8 mouse cellular contexts compared by ENCODE assay signal in genomic region chr1:133762946-133763422, GRCm38 (mm10). TPM values are rescaled to one million over a fixed set of nuclear protein-coding genes. Genes with fewer than 3 reads are reported as not detected.
A peak's percentile ranks its signal among the peaks of the same experiment; 100 is the strongest.
DNase-seq lines count a peak whose midpoint lies in the region; TF ChIP-seq lines count a peak whose summit lies in the region.

No protein-coding gene starts in this region.

- peak; percentile 12 for DNase-seq in left cerebral cortex, adult 11 months (ENCODE audit: low spot score)
- no peak for DNase-seq in left cerebral cortex, postnatal 4 days
- peak; percentile 23 to 40 for DNase-seq in frontal cortex, adult 2 months (ENCODE audit: extremely low spot score in 1 of 2, low spot score in 1 of 2)
- DNase-seq in left cerebral cortex, postnatal 10 days (ENCODE audit: extremely low spot score in 1 of 2, low spot score in 2 of 2), result peak; percentile 52 to 55
- DNase-seq in right cerebral cortex, postnatal 25 days, result peak; percentile 48
- DNase-seq in kidney, postnatal 25 days, result no peak
- DNase-seq in urinary bladder, postnatal 14 days (ENCODE audit: low spot score), result no peak
- no peak for DNase-seq in cerebellum, adult 2 months

- WGBS in cerebellum, adult 2 months, result 61% methylated on average over 5 of the region's 5 CpGs

- TF ChIP-seq POLR2A in cerebellum, adult 2 months (IDR thresholded peaks at IDR 0.05; ENCODE audit: borderline replicate concordance, insufficient read depth, low read length), result no peak

- H3K4me1 ChIP-seq in cerebellum, adult 2 months (ENCODE audit: control insufficient read depth, insufficient read depth, low read length), result peaks cover 10% of the 10 kb centered on the region

- H3K27ac ChIP-seq in cerebellum, adult 2 months (ENCODE audit: insufficient read depth, low read length), result no peak overlapping the region

- intact Hi-C loops in left cerebral cortex, postnatal 4 days (cut with DNase I), result no loop called here
- intact Hi-C loops in left cerebral cortex, postnatal 10 days (cut with DNase I), result no loop called here

- H3K4me3 ChIP-seq in cerebellum, adult 2 months (replicated peaks; ENCODE audit: insufficient read depth, low read depth, low read length), result no peak overlapping the region

- no peak for TF ChIP-seq CTCF in cerebellum, adult 2 months (IDR thresholded peaks at IDR 0.05; ENCODE audit: borderline replicate concordance, insufficient read depth, low read depth, low read length)

- no peaks in the 10 kb centered on the region for H3K27me3 ChIP-seq in cerebellum, adult 2 months (ENCODE audit: control insufficient read depth, insufficient read depth, low read length)

RNA-seq across cellular contexts. Expression of gene Atp2b4, which starts 37.9 kb away (rescaled TPM):
- 100 to 1,000 TPM; 110 to 134 TPM for total RNA-seq in left cerebral cortex, postnatal 4 days (2021)
- polyA plus RNA-seq in frontal cortex, adult 2 months (2012; rRNA removed), result 51.7 and 66.9 TPM in 2 replicates
- total RNA-seq in left cerebral cortex, postnatal 10 days (2021), result 100 to 1,000 TPM; 257 to 273 TPM
- 18.7 and 19.8 TPM in 2 replicates for polyA plus RNA-seq in cerebellum, adult 2 months (2012; rRNA removed)

Comparison
In these comparisons a context has a peak if more than half of its experiments do, and no peak if none do; other contexts are left out.
1. DNase-seq: peak in left cerebral cortex, adult 11 months (single experiment), frontal cortex, adult 2 months (2 of 2), left cerebral cortex, postnatal 10 days (2 of 2) and right cerebral cortex, postnatal 25 days (single experiment); none in left cerebral cortex, postnatal 4 days (single experiment), kidney, postnatal 25 days (0 of 2), urinary bladder, postnatal 14 days (single experiment) and cerebellum, adult 2 months (0 of 2).